Mouse (Mus musculus) hindbrain, embryonic 15.5 days (tissue): ENCODE measurements around the gene Fermt2. TPM values are rescaled to one million over a fixed set of nuclear protein-coding genes. Genes with fewer than 3 reads are reported as not detected.

Source experiments
- ATAC-seq: fragments of 200-750 bp; cut with Nextera tagmentation; 2 replicates; pipeline ENCODE4 v1.8.0; 2017; ENCODE audit warnings: low read depth, moderate number of reproducible peaks, moderate TSS enrichment; ENCODE audit not compliant: low FRiP score
- H3K27ac ChIP-seq: fragments of 300-500 bp; sonication (generic); replicated peaks from 2 replicates; pipeline ENCODE4 v1.5.1; 2015; ENCODE audit warnings: mild to moderate bottlenecking, inconsistent platforms
- H3K27me3 ChIP-seq: fragments of 300-500 bp; sonication (generic); 2 replicates; pipeline ENCODE4 v1.6.1; 2015; ENCODE audit warnings: control low read depth, inconsistent platforms
- H3K36me3 ChIP-seq: fragments of 300-500 bp; sonication (generic); 2 replicates; pipeline ENCODE4 v1.6.1; 2015; ENCODE audit warnings: control low read depth, inconsistent platforms
- H3K4me1 ChIP-seq: fragments of 300-500 bp; sonication (generic); replicated peaks from 2 replicates; pipeline ENCODE4 v1.6.1; 2015; ENCODE audit warnings: control low read depth, inconsistent platforms
- H3K4me2 ChIP-seq: fragments of 300-500 bp; sonication (generic); 2 replicates; pipeline ENCODE4 v1.6.1; 2015; ENCODE audit warnings: moderate library complexity, mild to moderate bottlenecking, inconsistent platforms
- H3K4me3 ChIP-seq: fragments of 300-500 bp; sonication (generic); 2 replicates; pipeline ENCODE4 v1.5.1; 2015; ENCODE audit warnings: mild to moderate bottlenecking, inconsistent platforms
- H3K9ac ChIP-seq: fragments of 300-500 bp; sonication (generic); 2 replicates; pipeline ENCODE4 v1.6.1; 2015; ENCODE audit warnings: inconsistent platforms
- H3K9me3 ChIP-seq: fragments of 300-500 bp; sonication (generic); 2 replicates; pipeline ENCODE4 v1.6.1; 2016; ENCODE audit warnings: control low read depth, inconsistent platforms
- WGBS: fragments of 180-500 bp; shearing (Covaris S2); methylation state at CpG from one replicate; pipeline ENCODE4 v1.1.7; 2015; 5-methylcytosine and 5-hydroxymethylcytosine counted together
- polyA plus RNA-seq: library from polyadenylated mRNA; unstranded; fragments of >200 nt; fragmentation: Nextera tagmentation; extraction: Ambion mirVana; gene quantifications from 2 replicates; pipeline ENCODE4 v1.2.1, GENCODE M21; 2015

Gene Fermt2
- polyA plus RNA-seq, 1 experiment from 2014 or later, result 62.3 TPM

GRCm38 (mm10) chr14:45418553-45418952 is 111.4 kb downstream of the Fermt2 start:
- no peak overlapping the region for H3K4me2 ChIP-seq
- H3K27ac ChIP-seq, result no peak overlapping the region
- H3K4me1 ChIP-seq, result no peaks in the 10 kb centered on the region
- ATAC-seq, result no peak
- H3K4me3 ChIP-seq, result no peak overlapping the region
- H3K9ac ChIP-seq, result no peak overlapping the region
- H3K9me3 ChIP-seq, result no peaks in the 10 kb centered on the region
- H3K27me3 ChIP-seq, result no peaks in the 10 kb centered on the region
- 89% methylated on average over 3 of the region's 3 CpGs for WGBS
- no peaks in the 10 kb centered on the region for H3K36me3 ChIP-seq

- Histone ChIP-seq H3K9me3 (no peaks in the 10 kb centered on the region), H3K27ac (no peak overlapping the region), H3K4me1 (no peaks in the 10 kb centered on the region), H3K4me2 (no peak overlapping the region), H3K27me3 (no peaks in the 10 kb centered on the region), H3K9ac (no peak overlapping the region), H3K4me3 (no peak overlapping the region), H3K36me3 (no peaks in the 10 kb centered on the region)
- no peak for ATAC-seq
- 91% methylated on average over 4 of the region's 4 CpGs for WGBS
Measured at GRCm38 (mm10) chr14:45416265-45416664, 113.7 kb downstream of the Fermt2 start.

Other genes with a start within 250 kb of the Fermt2 start
- gene Ero1l, start 211.3 kb downstream of the Fermt2 start, polyA plus RNA-seq, result 21.4 and 21.8 TPM in 2 replicates
- 140 and 155 TPM in 2 replicates for gene Psmc6, start 200.3 kb downstream of the Fermt2 start, polyA plus RNA-seq
- 66.2 and 66.5 TPM in 2 replicates for gene Styx, start 179.0 kb downstream of the Fermt2 start, polyA plus RNA-seq
- gene Gnpnat1, start 125.2 kb downstream of the Fermt2 start, polyA plus RNA-seq, result 27.0 and 31.6 TPM in 2 replicates
- 19.8 and 21.2 TPM in 2 replicates for gene Ddhd1, start 128.0 kb upstream of the Fermt2 start, polyA plus RNA-seq